Mouse (Mus musculus) lung, postnatal 0 days (tissue): Measurements from ENCODE around the gene Tmem44.

Experiments
- CTCF ChIP-seq: IDR thresholded peaks from 2 replicates; pipeline ENCODE4 v1.5.1; 2016; ENCODE audit warnings: antibody characterized with exemption, mild to moderate bottlenecking
- EP300 ChIP-seq: IDR thresholded peaks from 2 replicates; pipeline ENCODE4 v1.6.1; 2016; ENCODE audit warnings: antibody characterized with exemption, mild to moderate bottlenecking, control low read depth

DNA sequence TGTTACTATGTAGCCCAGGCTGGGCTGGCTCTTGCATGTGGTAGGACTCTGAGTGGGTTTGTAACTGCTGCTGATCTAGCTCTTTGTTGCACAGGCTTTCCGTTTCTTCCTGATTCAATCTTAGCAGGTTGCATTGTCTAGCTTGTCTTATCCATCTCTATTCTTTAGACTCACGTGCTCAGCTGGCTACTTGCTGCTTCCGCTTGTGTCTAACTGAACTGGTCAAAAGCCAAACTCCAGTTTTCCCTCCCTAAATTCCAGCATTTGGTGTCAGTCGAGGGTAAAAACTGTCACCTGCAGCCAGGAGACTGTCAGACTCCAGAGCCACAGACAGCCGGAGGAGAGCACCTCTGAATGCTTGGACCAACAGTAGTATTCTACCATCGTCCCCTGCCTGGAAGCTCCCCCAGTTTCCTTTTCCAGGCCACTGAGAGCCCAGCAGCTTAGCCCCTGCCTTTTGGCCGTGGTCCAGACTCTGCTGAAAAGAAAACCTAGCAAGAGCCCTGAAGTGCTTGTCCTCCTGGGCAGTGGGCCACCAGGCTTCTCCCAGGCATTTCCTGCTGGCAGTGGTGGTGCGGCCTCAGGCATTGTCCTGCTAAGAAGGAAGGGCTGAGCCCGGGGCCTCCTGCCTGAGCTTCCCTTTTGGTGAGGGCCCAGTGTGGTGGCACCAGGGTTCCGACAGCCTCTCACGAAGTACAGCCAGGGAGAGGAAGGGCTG is 2.1 kb upstream of the Tmem44 start:
- TF ChIP-seq CTCF (no peak), EP300 (peak; percentile 87)
